Mouse (Mus musculus) small intestine, adult 2 months (tissue): ENCODE data around the gene H2-Eb2. TPM values are rescaled to one million over a fixed set of nuclear protein-coding genes. Genes with fewer than 3 reads are reported as not detected.

Experiments used
- H3K27ac ChIP-seq: fragments of 200-500 bp; 2 replicates; pipeline ENCODE4 v1.5.1; 2012; ENCODE audit warnings: low read depth, low read length, control low read depth, inconsistent platforms; ENCODE audit not compliant: insufficient read depth
- H3K27me3 ChIP-seq: fragments of 200-500 bp; 2 replicates; pipeline ENCODE4 v1.6.1; 2012; ENCODE audit warnings: mild to moderate bottlenecking, moderate library complexity, low read length, inconsistent platforms; ENCODE audit not compliant: control insufficient read depth, insufficient read depth
- H3K36me3 ChIP-seq: fragments of 200-500 bp; 2 replicates; pipeline ENCODE4 v1.6.1; 2012; ENCODE audit warnings: mild to moderate bottlenecking, low read length, control low read depth, inconsistent platforms; ENCODE audit not compliant: control insufficient read depth, insufficient read depth
- H3K4me1 ChIP-seq: fragments of 200-500 bp; 2 replicates; pipeline ENCODE4 v1.6.1; 2012; ENCODE audit warnings: low read length, inconsistent platforms, mixed read lengths; ENCODE audit not compliant: control insufficient read depth, insufficient read depth, insufficient read length
- H3K4me3 ChIP-seq: fragments of 200-500 bp; 2 replicates; pipeline ENCODE4 v1.5.1; 2012; ENCODE audit warnings: low read depth, mild to moderate bottlenecking, control low read depth, inconsistent platforms, low read length, moderate library complexity
- CTCF ChIP-seq: fragments of 200-500 bp; IDR thresholded peaks from 2 replicates; pipeline ENCODE4 v1.5.1; 2012; ENCODE audit warnings: low read depth, mild to moderate bottlenecking, control low read depth, inconsistent platforms, low read length, moderate library complexity, mixed read lengths; ENCODE audit not compliant: insufficient replicate concordance, insufficient read length; ENCODE audit errors: extremely low read depth
- POLR2A ChIP-seq: fragments of 200-500 bp; IDR thresholded peaks from 2 replicates; pipeline ENCODE4 v1.6.1; 2012; ENCODE audit warnings: low read depth, mild to moderate bottlenecking, control low read depth, inconsistent platforms, low read length, moderate library complexity
- WGBS: fragments of 180-500 bp; shearing (Covaris S2); methylation state at CpG from one replicate; pipeline ENCODE4 v1.1.7; 2018; 5-methylcytosine and 5-hydroxymethylcytosine counted together
- polyA plus RNA-seq: library from polyadenylated mRNA; depleted of rRNA; stranded (reverse); fragments of >200 nt; gene quantifications from 2 replicates; pipeline ENCODE4 v1.2.3, GENCODE M21; 2012

The H2-Eb2 gene
- polyA plus RNA-seq, 1 experiment, result 1.2 TPM

DNA sequence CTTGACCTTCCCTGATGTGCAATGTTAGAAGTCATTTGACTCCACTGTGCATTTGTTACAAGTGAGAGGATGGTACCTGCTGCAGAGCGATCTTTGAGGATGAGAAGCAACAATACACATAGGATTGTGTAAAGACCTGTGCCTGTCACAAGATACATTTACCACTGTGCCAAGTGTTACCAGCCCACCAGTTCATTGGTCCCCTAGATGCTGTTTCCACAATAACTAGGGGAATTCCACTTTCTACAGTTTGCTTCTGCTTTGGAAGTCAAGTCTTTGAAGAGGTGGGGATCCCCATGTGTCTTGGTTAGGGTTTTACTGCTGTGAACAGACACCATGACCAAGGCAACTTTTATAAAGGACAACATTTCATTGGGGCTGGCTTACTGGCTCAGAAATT lies 5.7 kb downstream of the H2-Eb2 start:
- Histone ChIP-seq H3K4me1 (no peaks in the 10 kb centered on the region), H3K4me3 (no peak overlapping the region), H3K27ac (no peak overlapping the region), H3K36me3 (no peaks in the 10 kb centered on the region), H3K27me3 (no peaks in the 10 kb centered on the region)
- TF ChIP-seq POLR2A (no peak), CTCF (no peak)
- WGBS, result 95% methylated on average over 1 of the region's 1 CpGs

DNA sequence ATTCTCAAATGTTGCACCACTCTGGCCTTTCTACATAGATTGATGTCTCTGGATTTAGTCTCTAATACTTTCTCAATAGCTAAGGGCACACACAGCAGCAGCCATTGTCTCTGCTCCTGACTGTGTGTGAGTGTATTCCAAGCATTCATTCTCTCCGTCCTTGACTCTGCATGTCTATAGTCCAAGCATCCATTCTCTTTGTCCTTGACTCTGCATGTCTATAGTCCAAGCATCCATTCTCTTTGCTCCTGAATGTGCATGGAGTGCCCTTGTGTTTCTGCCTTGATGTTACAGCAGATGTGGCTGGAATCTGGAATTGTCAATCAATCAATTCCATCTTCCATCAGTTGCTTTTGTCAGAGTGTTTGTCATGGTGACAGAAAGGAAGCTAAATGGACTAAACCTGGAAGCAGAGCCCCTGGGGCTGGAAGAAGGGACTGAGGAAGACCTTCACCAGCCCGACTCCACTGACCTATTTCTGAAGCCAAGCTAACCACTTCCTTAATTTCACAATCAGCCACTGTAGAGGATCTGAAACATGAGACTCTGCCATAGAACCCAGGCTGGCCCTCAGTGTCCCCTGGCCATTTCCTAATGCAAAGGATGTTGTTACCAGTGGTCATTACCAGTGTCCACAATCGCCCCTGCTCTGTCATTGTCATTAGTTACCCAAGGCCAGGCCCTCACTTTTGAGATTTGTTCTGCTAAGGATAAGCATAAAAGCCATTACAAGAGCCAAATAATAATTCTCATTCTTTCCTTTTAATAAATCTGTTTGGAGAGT lies 15.3 kb downstream of the H2-Eb2 start:
- TF ChIP-seq CTCF (no peak), POLR2A (no peak)
- no peak overlapping the region for H3K27ac ChIP-seq
- no peak overlapping the region for H3K4me3 ChIP-seq
- no peaks in the 10 kb centered on the region for H3K4me1 ChIP-seq
- H3K36me3 ChIP-seq, result no peaks in the 10 kb centered on the region
- no peaks in the 10 kb centered on the region for H3K27me3 ChIP-seq
- 58% methylated on average over 3 of the region's 3 CpGs for WGBS

- WGBS, result 88% methylated on average over 4 of the region's 4 CpGs
- H3K4me3 ChIP-seq, result no peak overlapping the region
- no peaks in the 10 kb centered on the region for H3K27me3 ChIP-seq
- no peaks in the 10 kb centered on the region; the same call in 1 of the 2 replicates for H3K4me1 ChIP-seq
- no peaks in the 10 kb centered on the region for H3K36me3 ChIP-seq
- no peak overlapping the region for H3K27ac ChIP-seq
- TF ChIP-seq CTCF, result no peak
- TF ChIP-seq POLR2A, result no peak
Observed at GRCm38 (mm10) chr17:34344882-34345281, 19.4 kb downstream of the H2-Eb2 start.

GRCm38 (mm10) chr17:34345486-34345885 lies 20.0 kb downstream of the H2-Eb2 start:
- no peak overlapping the region for H3K4me3 ChIP-seq
- no peaks in the 10 kb centered on the region; the same call in 1 of the 2 replicates for H3K4me1 ChIP-seq
- no peak overlapping the region for H3K27ac ChIP-seq
- TF ChIP-seq POLR2A, result no peak
- TF ChIP-seq CTCF, result no peak
- peaks cover 3% of the 10 kb centered on the region; the same call in 1 of the 2 replicates for H3K27me3 ChIP-seq
- H3K36me3 ChIP-seq, result no peaks in the 10 kb centered on the region
- WGBS, result 79% methylated on average over 7 of the region's 7 CpGs

GRCm38 (mm10) chr17:34346041-34346440 lies 20.6 kb downstream of the H2-Eb2 start:
- 56% methylated on average over 3 of the region's 3 CpGs for WGBS
- Histone ChIP-seq H3K27me3 (peaks cover 3% of the 10 kb centered on the region; the same call in 1 of the 2 replicates), H3K27ac (no peak overlapping the region), H3K36me3 (no peaks in the 10 kb centered on the region), H3K4me3 (no peak overlapping the region), H3K4me1 (no peaks in the 10 kb centered on the region; the same call in 1 of the 2 replicates)
- no peak for TF ChIP-seq POLR2A
- no peak for TF ChIP-seq CTCF

DNA sequence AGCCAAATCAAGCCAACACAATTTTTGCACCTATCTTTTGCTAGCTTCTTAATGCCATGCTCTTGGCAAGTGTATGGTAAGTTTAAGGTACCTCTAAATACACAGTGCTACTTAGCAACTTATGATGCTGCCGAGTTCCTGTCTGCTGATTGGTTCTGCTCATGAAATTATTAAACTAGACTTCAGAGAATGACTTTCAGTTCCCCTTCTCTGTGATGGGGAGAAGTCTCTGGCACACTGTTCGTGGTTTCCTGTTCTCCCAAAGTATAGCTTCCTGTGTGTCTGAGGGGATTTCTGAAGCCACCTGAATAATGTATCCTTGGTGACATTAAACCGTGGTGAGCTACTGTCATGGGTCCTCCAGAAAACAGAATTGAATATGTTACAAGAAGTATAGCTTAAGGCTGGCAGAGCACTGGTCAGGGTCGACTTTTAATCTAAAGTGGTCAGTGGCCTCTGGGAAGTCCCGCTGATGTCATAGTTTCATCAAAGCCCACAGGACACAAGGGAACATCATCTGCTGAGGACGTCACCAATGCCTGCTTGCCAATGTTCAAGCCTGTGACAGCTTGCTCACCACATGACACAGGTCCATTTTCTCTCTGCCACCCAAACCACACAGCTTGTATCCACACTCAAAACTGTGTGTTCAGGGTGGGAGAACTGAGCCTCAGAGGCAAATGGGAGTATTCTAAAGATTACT lies 22.3 kb downstream of the H2-Eb2 start:
- Histone ChIP-seq H3K27ac (peak overlapping the region; percentile 38), H3K36me3 (no peaks in the 10 kb centered on the region), H3K4me1 (no peaks in the 10 kb centered on the region; the same call in 1 of the 2 replicates), H3K4me3 (no peak overlapping the region), H3K27me3 (peaks cover 3% of the 10 kb centered on the region; the same call in 1 of the 2 replicates)
- 54% methylated on average over 6 of the region's 6 CpGs for WGBS
- no peak for TF ChIP-seq CTCF
- no peak for TF ChIP-seq POLR2A

- Histone ChIP-seq H3K4me3 (no peak overlapping the region), H3K27ac (no peak overlapping the region), H3K4me1 (peaks cover 3% of the 10 kb centered on the region; the same call in 1 of the 2 replicates), H3K27me3 (peaks cover 3% of the 10 kb centered on the region; the same call in 1 of the 2 replicates), H3K36me3 (no peaks in the 10 kb centered on the region)
- 3% methylated on average over 4 of the region's 4 CpGs for WGBS
- TF ChIP-seq CTCF (peak; percentile 53; the same call in 1 of the 2 replicates), POLR2A (no peak)
Observed at GRCm38 (mm10) chr17:34349429-34349828, 24.0 kb downstream of the H2-Eb2 start.
